Mouse (Mus musculus): Measurements from ENCODE around the gene Tnfrsf11a. TPM values are rescaled to one million over a fixed set of nuclear protein-coding genes. Genes with fewer than 3 reads are reported as not detected.

Gene Tnfrsf11a
- total RNA-seq, 2 experiments from 2014 or later, result 1.3 to 1.5 TPM

Other genes starting within 250 kb of the Tnfrsf11a start
- 10 to 100 TPM; 23.6 to 25.7 TPM for gene Pign, start 117.0 kb upstream of the Tnfrsf11a start, total RNA-seq (2021)
- gene Relch, start 116.9 kb upstream of the Tnfrsf11a start, total RNA-seq (2021), result 10 to 100 TPM; 28.4 to 35.7 TPM
- 1 to 10 TPM; 8.7 to 9.1 TPM for gene Zcchc2, start 209.7 kb downstream of the Tnfrsf11a start, total RNA-seq (2021)